Mouse (Mus musculus): Measurements from ENCODE around the gene Tsfm. TPM values are rescaled to one million over a fixed set of nuclear protein-coding genes. Genes with fewer than 3 reads are reported as not detected.

The Tsfm gene
- 17.0 to 31.5 TPM (median 21.4 TPM) in 4 replicates for total RNA-seq (2023; ENCODE audit: inconsistent age)

DNA sequence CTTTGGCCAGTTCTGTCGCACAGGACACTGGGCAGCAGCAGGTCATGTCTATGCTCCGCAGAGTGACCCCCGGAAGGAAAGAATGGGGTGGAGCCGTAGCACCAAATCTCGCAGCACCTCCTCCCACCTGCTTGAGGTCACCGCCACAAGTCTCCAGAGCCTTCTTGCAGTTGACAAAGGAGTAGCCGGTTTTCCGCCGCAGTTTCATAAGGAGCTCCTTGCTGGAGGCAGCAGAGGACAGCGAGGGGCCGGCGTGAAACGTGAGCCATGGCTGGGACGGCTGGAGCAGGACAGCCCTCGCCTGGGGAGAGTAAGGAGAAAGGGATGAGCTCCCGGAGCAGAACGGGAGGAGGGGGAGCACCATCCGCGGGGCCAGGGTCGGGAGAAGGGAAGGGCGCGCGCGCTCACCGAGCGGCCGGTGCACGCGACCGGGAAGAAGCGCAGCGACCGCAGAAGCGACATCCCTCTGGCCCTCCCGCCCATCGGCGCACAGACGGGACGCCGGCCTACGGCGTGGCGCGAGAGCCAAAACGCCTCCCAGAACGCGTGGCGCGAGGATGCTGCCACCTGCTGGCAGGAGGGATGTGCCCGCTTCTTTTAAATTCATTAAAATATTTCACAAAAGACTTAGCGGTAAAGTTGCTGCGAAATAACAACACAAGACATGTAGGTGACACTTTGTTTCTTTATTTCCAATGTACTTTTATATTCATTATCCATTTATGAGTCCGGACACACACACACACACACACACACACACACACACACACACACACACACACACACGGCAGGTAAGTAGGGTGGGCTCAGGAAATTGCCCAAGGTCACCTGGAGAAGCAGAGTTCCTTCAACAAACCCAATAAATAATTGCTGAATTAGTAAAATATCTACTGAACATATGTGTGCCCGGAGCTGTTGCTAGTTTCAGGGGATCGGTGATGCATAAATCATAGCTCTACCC lies at the start of gene Tsfm:
TSS of gene Tsfm (minus strand) at position 505 of the 961 bp plus-strand sequence.

DNA sequence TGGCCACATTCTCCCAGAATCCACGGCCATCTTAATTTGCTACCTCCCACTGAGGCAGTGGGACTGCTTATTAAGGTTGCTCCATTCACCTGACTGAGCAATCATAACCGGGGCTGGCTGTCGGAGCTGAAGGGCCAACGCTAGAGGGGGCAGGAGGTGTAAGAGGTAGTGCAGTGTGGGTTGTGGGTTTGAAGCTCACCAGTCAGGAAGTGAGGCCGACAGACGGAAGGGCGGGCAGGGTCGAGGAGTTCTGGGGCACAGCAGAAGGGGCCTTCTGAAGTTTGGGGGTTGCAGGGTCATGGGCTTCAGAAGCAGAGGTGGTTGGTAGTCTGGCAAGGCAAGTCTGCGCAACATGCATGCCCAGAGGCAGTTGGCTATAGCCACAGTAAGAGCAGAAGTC lies 44.4 kb upstream of the Tsfm start, which contains the start of gene Agap2:
TSS of gene Agap2 (plus strand) at position 205 of the 400 bp plus-strand sequence.

GRCm38 (mm10) chr10:127070190-127071121 lies 39.8 kb upstream of the Tsfm start, which contains the start of gene Tspan31:
Tspan31 (minus strand) TSS chr10:127070264.

DNA sequence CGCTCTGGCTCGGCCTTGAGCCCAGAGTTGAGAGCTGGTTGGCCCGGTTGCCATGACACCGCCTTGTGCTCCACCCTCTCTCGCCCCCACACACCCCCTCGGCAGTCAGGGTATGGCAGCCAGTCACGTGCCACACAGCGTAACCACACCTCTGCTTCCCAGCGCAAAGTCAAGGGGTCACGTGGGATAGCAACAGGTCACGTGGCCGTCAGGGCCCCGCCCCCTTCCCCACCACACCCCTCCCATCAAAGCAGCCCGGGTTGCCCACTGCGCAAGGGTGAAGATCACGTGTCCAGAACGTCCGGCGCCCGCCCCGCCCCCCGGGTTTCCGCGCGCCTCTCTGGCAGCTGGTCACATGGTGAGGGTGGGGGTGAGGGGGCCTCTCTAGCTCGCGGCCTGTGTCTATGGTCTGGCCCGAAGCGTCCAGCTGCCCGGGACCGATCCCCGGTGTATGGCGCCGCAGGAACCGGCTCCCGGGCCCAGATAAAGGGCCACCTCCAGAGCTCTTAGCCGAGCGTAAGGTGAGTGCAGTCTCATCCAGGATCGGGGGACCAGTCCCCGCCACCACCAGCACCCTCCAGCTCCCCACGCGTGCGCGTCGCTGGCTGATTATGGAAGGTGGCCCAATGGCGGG lies 32.7 kb upstream of the Tsfm start, which contains the start of gene Cdk4:
TSS of gene Cdk4 (plus strand) at position 296 of the 634 bp plus-strand sequence.

GRCm38 (mm10) chr10:127059968-127060916 lies 29.6 kb upstream of the Tsfm start, which contains the start of gene March9:
March9 (minus strand) TSS chr10:127060184.

GRCm38 (mm10) chr10:127047954-127048353 lies 17.3 kb upstream of the Tsfm start, which contains the start of gene Cyp27b1:
Cyp27b1 (plus strand) TSS chr10:127048250.

DNA sequence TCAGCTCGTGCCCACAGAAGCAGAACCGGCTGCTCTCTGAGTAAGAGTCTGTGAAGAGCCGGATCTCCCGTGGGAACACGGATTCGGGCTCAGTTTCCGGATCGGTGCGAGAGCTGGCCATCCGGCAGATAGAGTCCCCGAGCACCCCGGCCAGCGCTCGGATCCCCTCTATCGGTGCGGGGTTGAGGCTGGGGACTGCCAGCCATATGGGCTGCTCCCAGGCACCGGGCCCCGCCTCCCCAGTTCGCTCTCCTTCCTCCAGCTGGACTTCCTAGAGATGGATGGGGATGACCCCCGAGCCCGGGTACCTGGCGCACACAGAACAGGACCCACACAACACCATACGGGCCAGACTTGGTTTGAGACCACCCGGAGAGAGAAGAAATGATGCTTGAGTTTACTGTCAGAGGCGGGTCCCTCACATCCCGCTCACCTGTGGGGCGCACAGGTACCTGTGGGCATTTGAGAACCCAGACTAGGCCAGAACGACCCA lies 10.7 kb upstream of the Tsfm start, which contains the start of the genes Mettl1 and Eef1akmt3:
TSS of gene Mettl1 (plus strand) at position 141 of the 493 bp plus-strand sequence.
TSS of gene Eef1akmt3 (minus strand) at position 240 of the 493 bp plus-strand sequence.

GRCm38 (mm10) chr10:127000529-127000928 lies 30.1 kb downstream of the Tsfm start, which contains the start of gene Avil:
Avil (plus strand) TSS chr10:127000709.

DNA sequence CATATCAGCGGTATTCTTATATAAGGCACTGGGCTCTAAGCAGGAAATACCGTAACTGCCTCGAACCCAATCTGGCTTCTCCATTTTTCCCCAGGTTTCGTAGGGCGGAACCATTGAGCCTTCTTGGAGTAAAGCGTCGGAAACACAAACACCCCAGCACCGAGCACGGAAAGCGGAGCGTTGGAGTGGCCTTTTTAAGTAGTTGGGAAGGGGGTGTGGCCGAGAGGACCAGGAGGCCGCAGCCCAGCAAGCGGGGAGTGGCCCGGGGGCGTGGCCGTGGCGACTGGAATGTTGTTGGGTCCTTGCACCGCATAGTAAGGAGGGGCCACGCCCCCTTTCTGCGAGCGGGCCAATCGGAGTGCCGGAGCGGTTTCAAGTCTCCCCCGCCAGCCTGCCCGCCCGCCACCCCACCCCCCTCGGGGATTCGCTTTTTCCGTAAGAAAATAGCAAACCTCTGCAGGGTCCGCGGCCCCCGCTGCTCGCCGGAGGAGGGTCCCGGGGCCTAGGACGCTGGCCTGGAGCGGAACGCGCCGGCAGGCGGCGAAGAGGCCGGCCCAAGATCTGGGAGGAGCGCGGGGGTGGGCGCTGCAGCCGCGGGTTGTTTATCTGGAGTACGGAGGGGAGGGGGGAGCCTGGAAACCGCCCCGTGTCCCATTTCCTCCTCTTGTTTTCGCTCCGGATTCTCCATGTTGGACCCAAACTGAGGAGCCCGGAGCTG lies 52.2 kb downstream of the Tsfm start, which contains the start of gene Ctdsp2:
TSS of gene Ctdsp2 (plus strand) at position 441 of the 718 bp plus-strand sequence.

Other genes with a start within 250 kb of the Tsfm start
- 4.6 to 8.9 TPM (median 7.8 TPM) in 4 replicates for gene Atp23, start 129.5 kb downstream of the Tsfm start, total RNA-seq (2023; ENCODE audit: inconsistent age)
- gene Ctdsp2, start 52.1 kb downstream of the Tsfm start, total RNA-seq (2023; ENCODE audit: inconsistent age): 52.2 to 52.6 TPM (median 52.3 TPM) in 4 replicates
- 0.18 to 1.2 TPM (median 0.61 TPM) in 4 replicates for gene Avil, start 30.1 kb downstream of the Tsfm start, total RNA-seq (2023; ENCODE audit: inconsistent age)
- 17.3 to 22.6 TPM (median 21.0 TPM) in 4 replicates for gene Mettl1, start 10.6 kb upstream of the Tsfm start, total RNA-seq (2023; ENCODE audit: inconsistent age)
- not detected in 4 replicates for gene Eef1akmt3, start 10.7 kb upstream of the Tsfm start, total RNA-seq (2023; ENCODE audit: inconsistent age)
- gene Cyp27b1, start 17.4 kb upstream of the Tsfm start, total RNA-seq (2023; ENCODE audit: inconsistent age): 0.42 to 1.6 TPM (median 0.77 TPM) in 4 replicates
- gene March9, start 29.3 kb upstream of the Tsfm start, total RNA-seq (2023; ENCODE audit: inconsistent age): 2.2 to 3.2 TPM (median 2.6 TPM) in 4 replicates
- 117 to 142 TPM (median 123 TPM) in 4 replicates for gene Cdk4, start 32.7 kb upstream of the Tsfm start, total RNA-seq (2023; ENCODE audit: inconsistent age)
- gene Tspan31, start 39.4 kb upstream of the Tsfm start, total RNA-seq (2023; ENCODE audit: inconsistent age): 20.7 to 26.3 TPM (median 22.6 TPM) in 4 replicates
- 94.4 to 124 TPM (median 104 TPM) in 4 replicates for gene Agap2, start 44.4 kb upstream of the Tsfm start, total RNA-seq (2023; ENCODE audit: inconsistent age)
- gene Os9, start 90.3 kb upstream of the Tsfm start, total RNA-seq (2023; ENCODE audit: inconsistent age): 82.4 to 86.0 TPM (median 83.5 TPM) in 4 replicates
- gene B4galnt1, start 134.4 kb upstream of the Tsfm start, total RNA-seq (2023; ENCODE audit: inconsistent age): 441 to 475 TPM (median 457 TPM) in 4 replicates
- not detected in 4 replicates for gene Slc26a10, start 149.8 kb upstream of the Tsfm start, total RNA-seq (2023; ENCODE audit: inconsistent age)
- gene Arhgef25, start 159.2 kb upstream of the Tsfm start, total RNA-seq (2023; ENCODE audit: inconsistent age): 0.51 TPM in 1 of 4 replicates, not detected in the others
- gene Dtx3, start 164.9 kb upstream of the Tsfm start, total RNA-seq (2023; ENCODE audit: inconsistent age): 65.6 to 71.2 TPM (median 67.8 TPM) in 4 replicates
- gene Pip4k2c, start 180.7 kb upstream of the Tsfm start, total RNA-seq (2023; ENCODE audit: inconsistent age): 54.6 to 62.2 TPM (median 61.4 TPM) in 4 replicates
- gene Kif5a, start 232.5 kb upstream of the Tsfm start, total RNA-seq (2023; ENCODE audit: inconsistent age): 0.29 to 0.54 TPM (median 0.32 TPM) in 3 of 4 replicates, not detected in the other
- 98.5 to 110 TPM (median 104 TPM) in 4 replicates for gene Dctn2, start 235.5 kb upstream of the Tsfm start, total RNA-seq (2023; ENCODE audit: inconsistent age)

All from B cell, adult (primary cell).